Mouse (Mus musculus): ENCODE measurements at regions not wholly inside any gene's neighbourhood (a gene's known extent, or its start where the extent isn't known, plus 50 kb on each side); places are given as distances from the start of the nearest gene placed in this dataset.

GRCm38 (mm10) chrX:70820518-70820917, 229.5 kb upstream of the Mamld1 start:
- no peak for DNase-seq

DNA sequence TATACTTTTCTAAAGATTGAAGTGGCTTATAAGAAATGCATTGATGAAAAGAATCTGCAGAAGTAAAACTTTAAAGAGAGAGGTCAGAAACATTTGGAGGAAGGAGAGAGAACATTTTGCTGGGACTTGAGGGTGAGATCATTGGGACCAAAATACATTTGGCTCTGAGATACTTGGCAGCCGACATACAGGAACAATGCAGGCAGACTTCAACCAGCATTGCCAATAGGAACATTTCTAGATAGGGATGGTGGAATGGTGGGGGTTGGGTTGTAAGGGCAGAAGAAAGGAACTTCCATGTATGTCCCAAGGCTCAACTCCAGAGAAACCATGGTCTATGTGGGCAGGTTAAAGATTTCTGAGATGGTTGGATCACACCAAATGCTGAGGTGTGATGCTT, 232.3 kb upstream of the Mamld1 start:
- DNase-seq, result peak; percentile 35

- peak; percentile 12 for DNase-seq
Observed at GRCm38 (mm10) chrX:70816662-70817061, 233.4 kb upstream of the Mamld1 start.

GRCm38 (mm10) chrX:70791796-70792195, 258.3 kb upstream of the Mamld1 start:
- no peak for DNase-seq

DNA sequence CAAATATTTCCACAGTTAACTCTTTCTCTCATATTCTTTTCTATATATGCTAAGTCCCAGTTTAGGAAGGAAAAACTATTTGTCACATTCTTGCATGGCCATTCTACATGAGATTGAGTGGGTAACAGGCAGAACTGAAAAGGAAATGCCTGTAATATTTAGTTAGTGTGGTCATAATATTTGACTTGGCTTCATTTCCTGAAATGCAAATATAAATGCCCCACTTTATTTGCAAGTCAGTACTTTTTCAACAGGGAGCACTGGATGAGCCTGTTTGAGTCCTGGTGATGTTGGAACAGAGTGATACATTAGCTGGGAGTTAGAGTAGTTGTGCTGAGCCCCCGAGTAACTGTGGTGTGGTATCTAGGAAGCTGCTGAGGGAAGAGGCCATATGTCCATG, 285.9 kb upstream of the Tmem185a start:
- no peak for DNase-seq

GRCm38 (mm10) chrX:70713004-70713604, 236.1 kb upstream of the Tmem185a start:
- DNase-seq, result no peak

- no peak for DNase-seq
Observed at GRCm38 (mm10) chrX:70682194-70682593, 205.2 kb upstream of the Tmem185a start.

GRCm38 (mm10) chrX:70667092-70667491, 190.1 kb upstream of the Tmem185a start:
- no peak for DNase-seq

Data from cerebellum, adult 11 months (tissue).